Mouse (Mus musculus) cerebellum, adult 2 months (tissue): ENCODE measurements at regions not wholly inside any gene's neighbourhood (a gene's known extent, or its start where the extent isn't known, plus 50 kb on each side); places are given as distances from the start of the nearest gene placed in this dataset.

ENCODE experiments used
- CTCF ChIP-seq: fragments of 200-500 bp; IDR thresholded peaks from 2 replicates; pipeline ENCODE4 v1.5.1; 2011; ENCODE audit warnings: low read depth, mild to moderate bottlenecking, control low read depth, low read length, moderate library complexity, borderline replicate concordance; ENCODE audit not compliant: insufficient read depth
- POLR2A ChIP-seq: fragments of 200-500 bp; IDR thresholded peaks from 2 replicates; pipeline ENCODE4 v1.6.1; 2011; ENCODE audit warnings: low read length, control low read depth, borderline replicate concordance; ENCODE audit not compliant: insufficient read depth

GRCm38 (mm10) chr6:53754366-53754765 is 66.3 kb downstream of the Tril start:
- TF ChIP-seq CTCF (no peak), POLR2A (no peak)
